Mouse (Mus musculus) cortical plate, adult 2 months (tissue): ENCODE results near the gene Ambp.

Experiments used
- CTCF ChIP-seq: fragments of 200-500 bp; IDR thresholded peaks from 2 replicates; pipeline ENCODE4 v1.5.1; 2011; ENCODE audit warnings: mild to moderate bottlenecking, control low read depth, low read length; ENCODE audit not compliant: insufficient read depth; ENCODE audit errors: extremely low read depth
- POLR2A ChIP-seq: fragments of 200-500 bp; IDR thresholded peaks from 2 replicates; pipeline ENCODE4 v1.6.1; 2011; ENCODE audit warnings: mild to moderate bottlenecking, low read length, control low read depth; ENCODE audit not compliant: insufficient read depth; ENCODE audit errors: extremely low read depth

GRCm38 (mm10) chr4:63129891-63130624 is 24.5 kb downstream of the Ambp start:
- TF ChIP-seq POLR2A (no peak), CTCF (no peak)
